Mouse (Mus musculus) lung, adult 18-20 months (tissue): ENCODE data around the gene Enpp5.

Experiments
- DNase-seq, 2 experiments: peaks; one replicate each; pipeline ENCODE4 v3.0.0; 2022; ENCODE audit warnings: mixed read lengths in 2 of 2

Enpp5 gene

GRCm38 (mm10) chr17:44100486-44100885 is 21.9 kb downstream of the Enpp5 start:
- DNase-seq = peak; percentile 31 to 56

GRCm38 (mm10) chr17:44100906-44101305 is 22.3 kb downstream of the Enpp5 start:
- DNase-seq = peak; percentile 31 to 54

GRCm38 (mm10) chr17:44101961-44102360 is 23.3 kb downstream of the Enpp5 start:
- no peak for DNase-seq

- DNase-seq = peak; percentile 93 to 95
Observed at GRCm38 (mm10) chr17:44105287-44106138, 26.9 kb downstream of the Enpp5 start, which contains the start of gene Enpp4. Enpp4 (minus strand) TSS chr17:44105809.

GRCm38 (mm10) chr17:44108331-44108730 is 29.7 kb downstream of the Enpp5 start:
- peak; percentile 34 to 54 for DNase-seq

GRCm38 (mm10) chr17:44116584-44116983 is 38.0 kb downstream of the Enpp5 start:
- DNase-seq = no peak

- no peak for DNase-seq
Observed at GRCm38 (mm10) chr17:44117721-44118120, 39.1 kb downstream of the Enpp5 start.

- DNase-seq = no peak
Observed at GRCm38 (mm10) chr17:44118231-44118630, 39.6 kb downstream of the Enpp5 start.

GRCm38 (mm10) chr17:44121366-44122100 is 42.9 kb downstream of the Enpp5 start:
- DNase-seq = peak in 1 of 2 experiments; percentile 16

- no peak for DNase-seq
Observed at GRCm38 (mm10) chr17:44129092-44129750, 50.6 kb downstream of the Enpp5 start.

GRCm38 (mm10) chr17:44130429-44130828 is 51.8 kb downstream of the Enpp5 start:
- DNase-seq = peak; percentile 61 to 67

- no peak for DNase-seq
Observed at GRCm38 (mm10) chr17:44134106-44134505, 55.5 kb downstream of the Enpp5 start.

GRCm38 (mm10) chr17:44134545-44134944 is 55.9 kb downstream of the Enpp5 start:
- DNase-seq = no peak

- DNase-seq = no peak
Observed at GRCm38 (mm10) chr17:44136018-44136417, 57.4 kb downstream of the Enpp5 start.
